1 mouse cellular context compared by ENCODE assay signal in genomic region chr11:97799146-97799993, GRCm38 (mm10).
A peak's percentile ranks its signal among the peaks of the same experiment; 100 is the strongest.
TF ChIP-seq lines count a peak whose summit lies in the region.

No protein-coding gene starts in this region.

TF ChIP-seq in CH12.LX, 34 proteins besides CTCF, POLR2A, EP300 and RAD21:
- TF ChIP-seq MAFK (IDR thresholded peaks at IDR 0.05; ENCODE audit: insufficient replicate concordance, low read length) (no peak), POLR2AphosphoS2 (IDR thresholded peaks at IDR 0.05; ENCODE audit: low read depth, low read length) (peak; percentile 70; the same call in 1 of the 2 replicates), BHLHE40 (IDR thresholded peaks at IDR 0.05; ENCODE audit: low read depth, low read length) (peak; percentile 88), ETS1 (conservative IDR thresholded peaks at IDR 0.05; ENCODE audit: low read depth, low read length) (no peak; the same call in 1 of the 2 replicates), MXI1 (IDR thresholded peaks at IDR 0.05; ENCODE audit: low read depth, low read length) (peak; percentile 71; the same call in 1 of the 2 replicates), MAZ (IDR thresholded peaks at IDR 0.05; ENCODE audit: low read depth, low read length) (0 out of 2 replicates have a peak, but pooled peaks have one; percentile 13), NELFE (IDR thresholded peaks at IDR 0.05; ENCODE audit: low read depth, low read length) (peak; percentile 48), GABPA (IDR thresholded peaks at IDR 0.05; ENCODE audit: insufficient replicate concordance, low read depth, low read length) (no peak), SIN3A (IDR thresholded peaks at IDR 0.05; ENCODE audit: low read length) (peak; percentile 69; the same call in 1 of the 2 replicates), NRF1 (IDR thresholded peaks at IDR 0.05; ENCODE audit: low read depth, low read length) (peak; percentile 16; the same call in 1 of the 2 replicates), ELF1 (IDR thresholded peaks at IDR 0.05; ENCODE audit: low read depth, low read length) (0 out of 2 replicates have a peak, but pooled peaks have one; percentile 7), MAX (IDR thresholded peaks at IDR 0.05; ENCODE audit: low read length) (no peak; the same call in none of the 2 replicates), KAT2A (IDR thresholded peaks at IDR 0.05; ENCODE audit: insufficient replicate concordance, low read length) (0 out of 2 replicates have a peak, but pooled peaks have one; percentile 9), UBTF (IDR thresholded peaks at IDR 0.05; ENCODE audit: low read depth, low read length) (peak; percentile 80), PAX5 (IDR thresholded peaks at IDR 0.05; ENCODE audit: low read length) (no peak), TBP (conservative IDR thresholded peaks at IDR 0.05; ENCODE audit: low read depth, low read length) (no peak), CHD2 (IDR thresholded peaks at IDR 0.05; ENCODE audit: low read length) (peak; percentile 2; the same call in 1 of the 2 replicates), MEF2A (IDR thresholded peaks at IDR 0.05; ENCODE audit: borderline replicate concordance, low read depth, low read length) (no peak), TCF12 (IDR thresholded peaks at IDR 0.05; ENCODE audit: low read depth, low read length) (peak; percentile 68; the same call in 1 of the 2 replicates), CHD1 (IDR thresholded peaks at IDR 0.05; ENCODE audit: low read depth, low read length) (peak; percentile 15; the same call in 1 of the 2 replicates), IRF4 (IDR thresholded peaks at IDR 0.05; ENCODE audit: low read depth, low read length) (peak; percentile 29; the same call in 1 of the 2 replicates), ZMIZ1 (IDR thresholded peaks at IDR 0.05; ENCODE audit: low read depth, low read length) (peak; percentile 18), ZNF384 (IDR thresholded peaks at IDR 0.05; ENCODE audit: low read depth, low read length) (no peak), USF1 (IDR thresholded peaks at IDR 0.05; ENCODE audit: low read depth, low read length) (no peak)
